Mouse (Mus musculus): ENCODE results near the gene Pear1. TPM values are rescaled to one million over a fixed set of nuclear protein-coding genes. Genes with fewer than 3 reads are reported as not detected.
"Not testable (repeated sequence)": the region's sequence is repeated elsewhere in the genome, so short reads cannot be mapped to it uniquely, and the experiment has no call there.

Pear1 gene
- polyA plus RNA-seq (2012; rRNA removed): 9.6 and 9.9 TPM in 2 replicates

DNA sequence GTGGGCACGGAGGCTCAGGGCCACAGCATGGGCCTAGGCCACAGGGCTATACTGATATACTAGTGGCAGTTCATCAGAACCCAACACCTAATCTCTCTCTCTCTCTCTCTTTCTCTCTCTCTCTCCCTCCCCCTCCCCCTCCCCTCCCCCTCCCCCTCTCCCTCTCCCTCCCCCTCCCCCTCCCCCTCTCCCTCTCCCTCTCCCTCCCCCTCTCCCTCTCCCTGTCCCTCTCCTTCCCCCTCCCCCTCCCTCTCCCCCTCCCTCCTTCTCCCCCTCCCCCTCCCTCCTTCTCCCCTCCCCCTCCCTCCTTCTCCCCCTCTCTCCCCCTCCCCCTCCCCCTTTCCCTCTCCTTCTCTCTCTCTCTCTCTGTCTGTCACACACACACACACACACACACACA is at the start of gene Pear1:
Pear1 (minus strand) TSS at position 101 of the 400 bp plus-strand sequence.
- H3K4me1 ChIP-seq (ENCODE audit: control insufficient read depth, insufficient read depth, low read length); H3K27ac ChIP-seq (ENCODE audit: insufficient read depth, low read length); H3K4me3 ChIP-seq (ENCODE audit: insufficient read depth, low read length): not testable (repeated sequence)

DNA sequence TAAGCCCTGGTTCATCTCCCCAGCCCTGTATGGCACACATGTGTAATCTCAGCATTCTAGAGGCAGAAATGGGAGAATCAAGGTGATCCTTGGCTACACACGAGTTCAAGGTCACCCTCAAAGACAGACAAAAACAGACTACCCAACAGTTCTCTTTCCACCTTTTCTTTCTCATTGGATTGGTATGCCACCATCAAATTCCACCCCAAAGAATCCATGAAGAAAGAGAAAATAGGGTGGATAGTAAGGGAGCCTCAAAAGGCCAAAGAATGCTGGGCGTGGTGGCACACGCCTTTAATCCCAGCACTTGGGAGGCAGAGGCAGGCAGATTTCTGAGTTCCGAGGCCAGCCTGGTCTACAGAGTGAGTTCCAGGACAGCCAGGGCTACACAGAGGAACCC is 40.0 kb upstream of the Pear1 start:
- H3K4me1 ChIP-seq (ENCODE audit: control insufficient read depth, insufficient read depth, low read length); H3K27ac ChIP-seq (ENCODE audit: insufficient read depth, low read length); H3K4me3 ChIP-seq (ENCODE audit: insufficient read depth, low read length): not testable (repeated sequence)

DNA sequence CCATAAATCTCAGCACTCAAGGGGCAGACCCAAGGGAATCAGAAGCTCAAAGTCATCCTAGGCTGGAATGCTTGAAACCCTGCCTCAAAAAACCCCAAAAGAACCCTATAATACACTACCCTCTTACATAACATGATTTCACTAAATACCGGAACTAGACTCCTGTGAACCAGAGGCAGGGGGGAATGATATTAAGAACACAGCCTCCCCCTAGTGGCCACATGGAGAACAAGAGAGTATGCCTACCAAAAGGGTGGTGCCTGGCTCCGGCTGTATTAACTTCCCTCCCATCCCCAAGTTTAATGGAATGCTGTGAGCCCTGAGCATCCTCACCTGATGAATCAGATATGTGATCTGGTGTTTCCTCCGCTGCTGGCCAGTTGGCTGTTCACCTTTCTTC is 35.7 kb upstream of the Pear1 start:
- H3K4me3 ChIP-seq (ENCODE audit: insufficient read depth, low read length): no peak overlapping the region
- no peak overlapping the region for H3K27ac ChIP-seq (ENCODE audit: insufficient read depth, low read length)
- TF ChIP-seq POLR2A (IDR thresholded peaks at IDR 0.05; ENCODE audit: extremely low read depth, insufficient read depth, low read length) (no peak), CTCF (IDR thresholded peaks at IDR 0.05; ENCODE audit: extremely low read depth, insufficient read depth, low read length) (peak; percentile 66)
- H3K4me1 ChIP-seq (ENCODE audit: control insufficient read depth, insufficient read depth, low read length): no peaks in the 10 kb centered on the region

DNA sequence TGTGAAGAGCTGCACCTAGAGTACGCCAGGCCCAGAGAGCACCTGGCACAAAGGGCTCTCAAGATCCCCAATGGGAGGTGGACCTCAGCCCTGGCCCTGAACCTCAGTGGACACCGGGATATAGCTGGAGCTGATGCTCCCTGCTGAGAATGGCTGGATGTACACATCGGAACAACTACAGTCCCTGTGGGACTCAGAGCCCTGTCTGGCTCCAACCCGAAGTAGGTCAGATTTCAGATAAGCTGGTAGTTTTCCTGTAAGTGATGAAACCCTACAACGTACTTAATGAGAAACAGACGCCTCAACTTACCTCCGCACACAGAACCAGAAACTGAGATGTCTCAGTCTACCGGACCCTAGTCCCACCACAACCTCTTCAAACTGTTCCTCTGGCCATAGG is 33.6 kb upstream of the Pear1 start:
- Histone ChIP-seq H3K27ac (ENCODE audit: insufficient read depth, low read length) (no peak overlapping the region), H3K4me1 (ENCODE audit: control insufficient read depth, insufficient read depth, low read length) (no peaks in the 10 kb centered on the region), H3K4me3 (ENCODE audit: insufficient read depth, low read length) (no peak overlapping the region)
- TF ChIP-seq POLR2A (IDR thresholded peaks at IDR 0.05; ENCODE audit: extremely low read depth, insufficient read depth, low read length) (no peak), CTCF (IDR thresholded peaks at IDR 0.05; ENCODE audit: extremely low read depth, insufficient read depth, low read length) (no peak)

DNA sequence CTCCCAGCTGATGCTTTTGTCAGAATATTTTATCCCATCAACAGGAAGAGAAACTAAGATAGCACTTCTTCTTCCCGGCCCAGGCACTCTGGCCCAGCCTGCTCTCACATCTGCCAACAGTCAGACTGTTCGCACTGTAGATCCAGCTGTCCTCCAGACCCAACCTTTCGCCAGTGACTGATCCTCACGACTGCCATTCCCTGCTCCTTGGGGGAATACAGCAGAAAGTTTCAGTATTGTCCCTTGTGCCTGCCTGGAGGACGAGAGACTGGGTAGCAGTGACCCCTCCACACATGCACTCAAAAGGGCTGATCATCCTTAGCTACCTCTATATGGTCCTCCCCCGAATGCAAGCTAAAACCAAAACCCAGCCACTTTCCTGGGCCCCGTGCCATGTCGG is 31.8 kb upstream of the Pear1 start:
- H3K4me3 ChIP-seq (ENCODE audit: insufficient read depth, low read length): no peak overlapping the region
- no peak overlapping the region for H3K27ac ChIP-seq (ENCODE audit: insufficient read depth, low read length)
- H3K4me1 ChIP-seq (ENCODE audit: control insufficient read depth, insufficient read depth, low read length): no peaks in the 10 kb centered on the region
- no peak for TF ChIP-seq POLR2A (IDR thresholded peaks at IDR 0.05; ENCODE audit: extremely low read depth, insufficient read depth, low read length)
- no peak for TF ChIP-seq CTCF (IDR thresholded peaks at IDR 0.05; ENCODE audit: extremely low read depth, insufficient read depth, low read length)

- Histone ChIP-seq H3K27ac (ENCODE audit: insufficient read depth, low read length) (no peak overlapping the region), H3K4me1 (ENCODE audit: control insufficient read depth, insufficient read depth, low read length) (no peaks in the 10 kb centered on the region), H3K4me3 (ENCODE audit: insufficient read depth, low read length) (no peak overlapping the region)
- TF ChIP-seq CTCF (IDR thresholded peaks at IDR 0.05; ENCODE audit: extremely low read depth, insufficient read depth, low read length) (no peak), POLR2A (IDR thresholded peaks at IDR 0.05; ENCODE audit: extremely low read depth, insufficient read depth, low read length) (no peak)
These were observed 30.9 kb upstream of the Pear1 start for GRCm38 (mm10) chr3:87854795-87855568.

DNA sequence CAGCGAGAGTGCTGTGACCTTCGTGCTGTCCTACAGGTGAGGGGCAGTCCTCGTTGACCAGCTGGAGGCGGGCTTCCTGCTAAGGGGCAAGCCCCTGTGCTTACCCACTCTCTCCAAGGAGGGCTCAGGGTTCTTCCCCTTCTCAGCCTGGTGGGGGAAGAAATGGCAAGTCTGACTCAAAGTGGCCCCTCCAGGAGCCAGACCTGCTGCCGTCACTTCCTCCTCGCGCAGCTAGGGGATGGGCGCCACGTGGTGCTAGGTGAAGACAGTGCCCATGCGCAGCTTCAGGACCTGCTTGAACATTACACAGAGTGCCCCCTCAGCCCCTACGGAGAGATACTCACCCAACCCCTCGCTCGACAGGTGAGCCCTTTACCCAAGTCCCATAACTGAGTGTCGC is 25.0 kb upstream of the Pear1 start:
- no peak for TF ChIP-seq POLR2A (IDR thresholded peaks at IDR 0.05; ENCODE audit: extremely low read depth, insufficient read depth, low read length)
- TF ChIP-seq CTCF (IDR thresholded peaks at IDR 0.05; ENCODE audit: extremely low read depth, insufficient read depth, low read length): no peak
- Histone ChIP-seq H3K4me3 (ENCODE audit: insufficient read depth, low read length) (no peak overlapping the region), H3K27ac (ENCODE audit: insufficient read depth, low read length) (no peak overlapping the region), H3K4me1 (ENCODE audit: control insufficient read depth, insufficient read depth, low read length) (no peaks in the 10 kb centered on the region)

GRCm38 (mm10) chr3:87847680-87848079 is 23.6 kb upstream of the Pear1 start:
- H3K4me3 ChIP-seq (ENCODE audit: insufficient read depth, low read length): no peak overlapping the region
- no peak overlapping the region for H3K27ac ChIP-seq (ENCODE audit: insufficient read depth, low read length)
- TF ChIP-seq CTCF (IDR thresholded peaks at IDR 0.05; ENCODE audit: extremely low read depth, insufficient read depth, low read length) (no peak), POLR2A (IDR thresholded peaks at IDR 0.05; ENCODE audit: extremely low read depth, insufficient read depth, low read length) (no peak)
- H3K4me1 ChIP-seq (ENCODE audit: control insufficient read depth, insufficient read depth, low read length): no peaks in the 10 kb centered on the region

DNA sequence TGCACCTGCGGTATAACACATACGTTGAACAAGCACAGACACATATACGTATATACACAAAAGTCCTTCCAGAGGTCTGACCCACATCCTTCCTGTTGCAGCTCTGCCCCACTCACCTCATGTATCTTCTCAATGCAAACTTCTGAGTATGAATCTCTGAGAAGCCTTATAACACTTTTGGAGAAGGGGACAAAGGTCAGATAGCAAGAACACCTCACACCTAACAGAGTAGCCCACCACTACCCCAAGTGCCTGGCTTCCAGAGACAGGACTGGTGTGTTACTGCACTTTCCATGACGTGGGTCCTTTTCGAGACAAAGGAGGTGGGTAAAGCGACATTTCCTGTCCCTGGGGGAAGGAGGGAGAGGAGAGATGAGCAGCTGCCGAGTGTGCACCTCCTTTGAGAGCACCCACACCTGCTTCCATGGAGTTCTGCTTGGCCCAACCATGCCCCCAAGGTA is 22.6 kb upstream of the Pear1 start, which contains the start of gene Sh2d2a:
Sh2d2a (plus strand) TSS at position 106 of the 461 bp plus-strand sequence.
- Histone ChIP-seq H3K4me3 (ENCODE audit: insufficient read depth, low read length) (no peak within 1 kb of the TSS), H3K4me1 (ENCODE audit: control insufficient read depth, insufficient read depth, low read length) (no peaks in the 10 kb centered on the region), H3K27ac (ENCODE audit: insufficient read depth, low read length) (no peak within 1 kb of the TSS)
- no peak for TF ChIP-seq POLR2A (IDR thresholded peaks at IDR 0.05; ENCODE audit: extremely low read depth, insufficient read depth, low read length)
- TF ChIP-seq CTCF (IDR thresholded peaks at IDR 0.05; ENCODE audit: extremely low read depth, insufficient read depth, low read length): no peak

DNA sequence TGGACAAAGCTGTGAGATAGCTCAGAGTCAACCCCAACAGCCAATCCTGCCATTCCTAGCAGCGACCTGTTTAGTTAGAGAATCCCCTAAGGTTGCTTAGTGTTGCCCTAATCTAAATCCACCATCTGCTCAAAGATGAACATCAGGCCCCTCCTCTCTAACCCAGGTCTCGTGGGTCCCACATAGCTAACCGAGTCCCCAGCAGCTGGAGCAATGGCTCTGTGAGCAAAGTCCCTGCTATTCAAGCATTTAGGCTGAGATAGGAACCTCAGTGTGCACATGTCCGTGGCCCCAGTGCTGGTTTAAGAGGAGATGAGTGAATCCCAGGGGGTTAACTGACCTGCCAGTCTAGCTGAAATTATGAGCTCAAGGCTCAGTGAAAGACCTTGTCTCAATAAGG is 22.1 kb upstream of the Pear1 start:
- Histone ChIP-seq H3K27ac (ENCODE audit: insufficient read depth, low read length) (no peak overlapping the region), H3K4me1 (ENCODE audit: control insufficient read depth, insufficient read depth, low read length) (no peaks in the 10 kb centered on the region), H3K4me3 (ENCODE audit: insufficient read depth, low read length) (no peak overlapping the region)
- TF ChIP-seq CTCF (IDR thresholded peaks at IDR 0.05; ENCODE audit: extremely low read depth, insufficient read depth, low read length): no peak
- TF ChIP-seq POLR2A (IDR thresholded peaks at IDR 0.05; ENCODE audit: extremely low read depth, insufficient read depth, low read length): no peak
